Mouse (Mus musculus): ENCODE results near the gene Dlgap4. TPM values are rescaled to one million over a fixed set of nuclear protein-coding genes. Genes with fewer than 3 reads are reported as not detected.

Gene Dlgap4
- total RNA-seq, 1 experiment from 2014 or later: 50.6 TPM

DNA sequence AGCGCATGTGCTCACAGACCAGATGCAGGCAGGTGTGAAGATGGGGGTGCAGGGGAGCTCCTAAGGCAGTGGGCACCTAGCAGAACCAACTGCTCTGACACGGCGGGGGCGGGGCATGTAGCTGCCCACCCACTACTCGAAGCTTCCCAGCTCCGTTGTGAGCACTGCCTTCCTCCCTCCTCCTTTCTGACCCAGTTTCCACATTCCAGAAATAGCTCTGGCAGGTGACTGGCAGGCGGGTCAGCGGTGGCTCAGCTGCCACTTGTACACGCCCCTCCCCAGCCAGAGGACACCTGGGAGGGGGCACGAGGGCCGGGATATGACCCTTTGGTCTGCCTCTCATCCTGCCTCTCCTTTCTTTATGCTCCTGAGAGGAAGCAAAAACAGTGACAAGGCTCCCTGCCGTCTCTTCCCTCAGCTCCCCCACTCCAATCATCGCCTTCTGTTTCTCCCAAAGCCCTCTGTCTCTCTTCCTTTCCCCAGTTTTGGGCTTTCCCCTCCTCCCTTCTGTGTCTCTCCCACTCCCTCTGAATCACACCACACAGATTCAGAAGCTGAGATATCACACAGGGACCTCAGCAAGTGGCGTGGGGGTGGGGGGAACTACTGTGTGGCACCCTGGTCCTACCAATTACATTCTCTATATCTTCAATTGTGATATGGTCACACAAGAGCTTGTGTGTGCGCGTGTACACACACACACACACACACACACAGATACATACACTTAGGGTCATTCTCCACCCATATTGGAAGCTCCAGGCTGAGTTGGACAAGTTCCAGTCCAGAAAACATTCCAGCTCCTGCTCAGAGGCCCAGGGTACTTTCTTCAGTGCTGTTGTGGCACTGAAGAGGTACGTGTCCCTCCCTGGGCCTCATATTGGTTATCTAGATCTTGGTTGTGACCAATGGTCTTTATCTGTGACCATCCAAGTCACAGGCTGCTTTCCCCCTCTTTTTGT, 104.1 kb downstream of the Dlgap4 start:
- DNase-seq: peak; percentile 36

DNA sequence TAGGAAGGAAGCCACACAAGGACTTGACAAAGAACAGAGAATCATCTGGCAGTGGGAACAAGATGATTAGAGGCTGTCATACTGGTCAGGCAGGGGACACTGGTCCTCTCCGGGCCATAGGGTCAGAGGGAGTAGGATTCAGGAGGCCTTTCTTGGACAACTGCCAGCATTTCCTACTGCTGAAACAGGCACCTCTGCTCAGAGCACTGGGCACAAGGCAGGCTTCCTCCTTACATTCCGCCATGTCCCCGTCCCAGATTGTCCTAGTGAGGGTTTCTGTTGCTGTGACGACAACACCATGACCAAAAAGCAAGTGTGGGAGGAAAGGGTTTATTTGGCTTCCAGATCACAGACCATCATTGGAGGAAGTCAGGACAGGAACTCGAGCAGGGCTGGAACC, 105.3 kb downstream of the Dlgap4 start:
- peak; percentile 33 for DNase-seq

DNA sequence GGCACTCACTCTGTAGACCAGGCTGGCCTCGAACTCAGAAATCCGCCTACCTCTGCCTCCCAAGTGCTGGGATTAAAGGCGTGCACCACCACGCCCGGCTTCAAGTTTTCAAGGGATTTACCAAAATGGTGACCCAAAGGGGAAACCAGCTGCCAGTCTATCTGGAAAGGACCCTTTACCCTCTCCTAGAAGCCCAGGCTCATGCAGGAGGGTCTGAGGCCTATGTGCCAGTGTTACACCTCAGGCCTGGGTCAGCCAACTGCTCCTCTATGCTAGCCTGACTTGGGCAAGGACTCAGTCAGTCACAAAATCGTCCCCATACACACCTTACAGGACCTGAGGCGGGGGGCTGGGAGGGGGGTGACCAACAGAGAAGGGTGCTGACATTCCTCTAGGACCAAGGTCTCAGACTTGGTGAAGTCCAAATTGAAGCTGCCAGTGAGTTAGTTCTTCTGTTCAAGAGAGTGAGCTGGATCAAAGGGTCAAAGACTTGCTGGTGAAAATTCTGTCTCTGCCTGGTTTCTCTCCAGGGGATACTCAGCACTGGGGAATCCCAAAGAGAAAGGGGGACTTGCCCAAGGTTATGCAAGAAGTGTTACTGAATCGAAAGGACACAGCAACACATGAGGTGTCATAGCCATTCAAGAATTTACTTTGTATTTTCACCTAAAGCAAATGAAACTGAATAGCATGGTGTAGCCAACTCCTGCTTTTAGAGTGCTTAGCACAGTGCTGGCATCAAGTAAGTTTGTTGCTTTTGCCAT, 106.2 kb downstream of the Dlgap4 start:
- no peak for DNase-seq

DNA sequence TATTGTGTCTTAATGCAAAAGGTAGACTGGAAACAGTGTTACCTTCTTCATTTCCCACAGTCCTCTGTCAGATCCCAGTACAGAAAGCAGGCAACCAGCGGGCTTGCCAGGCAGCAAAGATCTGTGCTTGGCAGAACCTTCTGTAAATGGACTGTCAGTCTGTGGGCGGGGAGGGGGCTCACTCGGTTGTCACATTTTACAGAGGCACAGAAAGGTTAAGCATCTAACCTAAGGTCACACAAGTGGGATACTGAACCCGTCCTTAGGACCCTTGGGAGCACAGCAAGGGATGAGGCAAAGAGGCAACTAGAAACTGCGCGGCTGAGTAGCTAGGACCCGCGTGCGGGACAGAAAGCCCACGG, 106.8 kb downstream of the Dlgap4 start:
- peak; percentile 35 for DNase-seq

DNA sequence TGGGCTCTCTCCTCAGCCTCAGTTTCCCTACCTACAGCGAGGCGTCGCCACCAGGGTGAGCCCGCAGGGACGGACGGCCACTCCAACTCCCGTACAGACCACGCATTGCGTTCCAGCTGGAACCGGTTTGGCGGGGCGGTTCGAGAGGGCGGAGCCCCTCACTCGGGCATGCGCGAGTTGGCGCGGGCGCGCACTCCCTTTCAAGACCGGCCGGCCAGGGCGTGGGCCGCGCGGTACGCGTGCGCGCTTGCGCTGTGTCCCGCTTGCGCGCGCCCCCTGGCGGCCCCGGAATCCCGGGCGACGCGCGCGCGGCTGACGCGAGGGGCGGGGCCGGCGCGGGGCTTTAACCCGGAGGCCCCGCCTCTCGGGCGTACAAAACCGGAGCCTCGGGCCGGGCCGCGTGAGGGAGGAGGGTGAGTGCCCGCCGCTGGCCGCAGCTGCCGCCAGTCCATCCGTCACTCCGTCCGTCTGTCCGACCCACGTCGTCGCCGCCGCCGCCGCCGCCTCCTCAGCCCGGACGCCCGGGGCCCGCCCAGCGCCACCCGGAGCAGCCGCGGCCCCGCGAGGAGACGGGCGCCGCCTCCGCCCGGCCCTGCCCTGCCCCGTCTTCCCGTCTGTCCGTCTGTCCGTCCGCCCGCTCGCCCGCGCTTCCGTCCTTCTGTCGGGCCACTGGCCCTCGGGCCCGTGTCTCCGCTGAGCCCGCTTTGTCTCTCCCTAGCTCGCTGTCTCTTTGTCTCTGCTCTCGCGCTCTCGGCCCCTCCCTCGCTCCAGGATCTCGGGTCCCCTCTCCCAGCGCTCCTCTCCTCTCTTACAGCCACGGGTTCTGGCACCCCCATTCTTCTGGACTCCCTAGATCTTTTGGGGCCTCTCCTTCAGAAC, 107.4 kb downstream of the Dlgap4 start:
- DNase-seq: peak; percentile 97

DNA sequence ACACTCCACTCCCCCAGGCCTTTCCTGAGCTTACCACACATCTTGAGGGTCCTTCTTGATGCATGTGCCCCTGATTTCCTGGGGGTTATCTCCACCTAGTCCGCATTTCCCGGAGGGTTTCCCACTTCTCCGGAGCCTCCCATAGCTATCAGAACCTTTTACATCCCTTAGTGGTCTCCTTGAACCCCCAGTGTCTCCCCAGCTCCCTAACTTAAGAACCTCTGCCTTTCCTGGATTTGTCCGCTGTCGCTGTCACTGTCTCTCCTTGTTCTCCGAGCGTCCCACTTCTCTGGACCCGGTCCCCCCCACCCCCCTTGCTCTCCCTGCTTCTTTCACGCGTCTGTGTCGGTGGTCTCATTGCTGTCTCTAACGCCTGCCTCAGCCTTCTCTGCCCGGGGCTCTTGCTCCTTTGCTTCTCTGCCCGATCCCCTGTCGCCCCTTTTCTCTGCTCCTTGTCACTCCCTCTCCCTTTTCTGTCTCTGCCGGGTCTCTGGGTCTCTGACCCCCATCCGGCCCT, 108.1 kb downstream of the Dlgap4 start:
- no peak for DNase-seq

DNA sequence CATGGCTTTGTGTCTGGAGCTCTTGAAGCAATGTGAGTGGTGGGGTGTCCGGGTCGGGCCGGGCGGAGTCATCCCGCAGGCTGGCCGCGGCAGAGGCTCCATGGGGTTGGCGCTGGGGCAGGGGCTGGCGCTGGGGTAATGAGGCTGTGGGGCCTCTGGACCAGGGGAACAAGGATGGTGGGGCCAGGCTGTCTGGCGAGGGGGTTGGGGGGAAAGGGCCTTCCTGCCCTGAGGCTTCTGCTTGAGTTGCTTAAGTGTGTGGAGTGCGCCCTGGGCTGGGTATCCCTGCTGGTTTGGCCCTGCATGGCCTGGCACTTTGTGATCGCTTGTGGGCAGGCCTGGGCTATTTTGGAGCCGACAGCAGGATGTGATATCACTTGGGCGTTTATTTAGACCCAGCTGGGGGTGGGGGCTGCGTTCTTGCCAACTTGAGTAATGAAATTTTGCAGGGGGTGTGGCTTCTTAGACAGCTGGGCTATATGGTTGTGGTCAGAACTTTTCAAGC, 108.6 kb downstream of the Dlgap4 start:
- peak; percentile 58 for DNase-seq

DNA sequence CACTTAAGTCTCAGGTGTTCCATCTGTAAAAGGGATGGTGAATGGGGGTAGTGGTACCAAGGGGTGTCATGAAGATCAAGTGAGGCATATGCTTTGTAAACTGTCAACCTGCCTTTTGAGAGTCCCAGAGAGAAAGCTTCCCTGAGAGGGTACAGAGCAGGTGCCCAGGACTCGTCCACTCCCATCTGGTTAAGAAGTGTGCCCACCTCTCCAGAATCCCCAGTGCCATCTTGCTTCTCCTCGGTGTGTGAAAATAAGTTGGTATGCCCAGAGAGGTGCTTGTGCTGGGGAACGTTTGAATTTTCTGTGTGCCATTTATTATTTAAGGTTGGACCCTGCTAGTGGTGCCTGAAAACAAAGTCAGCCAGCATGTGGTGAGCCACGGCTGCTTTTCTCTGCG, 109.2 kb downstream of the Dlgap4 start:
- no peak for DNase-seq

DNA sequence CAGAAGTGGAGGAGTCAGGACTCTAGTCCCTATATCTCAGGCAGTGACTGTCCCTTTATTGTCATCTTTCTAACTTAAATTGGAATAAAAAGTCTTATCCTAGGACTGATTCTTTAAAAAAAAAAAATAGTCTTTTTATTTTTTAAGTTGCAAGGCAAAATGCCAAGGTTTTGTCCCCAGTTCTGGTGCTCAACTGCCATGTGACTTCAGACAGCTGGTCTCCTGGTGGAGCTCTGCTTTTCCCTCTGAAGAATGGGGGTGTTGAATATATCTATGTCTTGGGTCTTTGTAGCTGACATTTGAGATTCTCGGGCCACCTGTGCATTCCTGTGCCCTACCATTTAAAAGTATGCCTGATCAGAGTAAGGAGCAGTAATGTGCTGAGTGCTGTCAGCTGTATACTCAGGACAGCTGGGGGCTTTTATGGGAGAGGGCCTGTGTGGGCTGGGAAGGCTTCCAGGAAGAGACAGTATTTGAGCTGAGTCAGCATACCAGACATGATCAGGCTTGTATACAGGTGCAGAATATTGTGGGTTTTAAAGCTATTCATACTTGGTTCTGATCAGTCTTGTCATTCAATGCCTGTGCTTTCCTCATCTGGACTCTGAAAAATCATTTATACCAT, 110.5 kb downstream of the Dlgap4 start:
- DNase-seq: no peak

DNA sequence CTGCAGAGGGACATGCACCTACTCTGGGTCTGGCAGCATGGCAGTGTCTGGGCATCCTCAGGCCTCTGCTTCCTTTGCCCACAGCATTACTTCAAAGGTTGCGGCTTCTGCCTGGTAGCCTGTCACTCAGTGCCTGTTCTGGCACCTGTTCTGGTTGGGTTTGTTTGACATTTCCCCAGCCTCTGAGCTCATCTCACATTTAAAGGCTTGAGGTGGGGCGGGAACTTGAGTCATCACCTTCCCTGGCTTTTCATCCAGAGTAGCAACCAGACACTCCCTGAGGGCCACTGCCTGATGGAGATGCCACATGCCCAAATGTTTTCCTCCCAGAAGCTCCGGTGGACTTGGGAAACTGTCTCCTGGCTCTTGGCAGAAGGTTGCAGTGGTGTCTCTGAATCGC, 111.4 kb downstream of the Dlgap4 start:
- DNase-seq: no peak

DNA sequence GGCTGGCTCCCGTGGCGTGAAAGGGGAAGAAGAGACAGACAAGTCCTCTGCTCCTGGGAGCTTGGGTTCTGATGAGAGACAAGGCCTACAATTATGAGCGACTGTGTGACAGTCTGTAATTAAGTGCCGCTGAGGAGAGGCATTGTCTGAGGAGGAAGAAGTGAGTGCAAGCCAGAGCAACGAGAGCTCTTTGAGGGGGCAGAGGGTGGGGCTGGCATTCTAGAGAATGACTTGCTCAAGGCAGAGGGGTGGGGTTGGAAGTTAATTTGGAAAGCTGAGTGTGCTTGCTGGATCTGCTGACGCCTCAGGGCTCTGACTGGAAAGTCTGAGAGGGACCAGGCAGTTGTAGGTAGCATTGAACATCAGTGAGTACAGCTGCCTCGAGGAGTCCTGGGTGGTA, 112.8 kb downstream of the Dlgap4 start:
- DNase-seq: no peak

DNA sequence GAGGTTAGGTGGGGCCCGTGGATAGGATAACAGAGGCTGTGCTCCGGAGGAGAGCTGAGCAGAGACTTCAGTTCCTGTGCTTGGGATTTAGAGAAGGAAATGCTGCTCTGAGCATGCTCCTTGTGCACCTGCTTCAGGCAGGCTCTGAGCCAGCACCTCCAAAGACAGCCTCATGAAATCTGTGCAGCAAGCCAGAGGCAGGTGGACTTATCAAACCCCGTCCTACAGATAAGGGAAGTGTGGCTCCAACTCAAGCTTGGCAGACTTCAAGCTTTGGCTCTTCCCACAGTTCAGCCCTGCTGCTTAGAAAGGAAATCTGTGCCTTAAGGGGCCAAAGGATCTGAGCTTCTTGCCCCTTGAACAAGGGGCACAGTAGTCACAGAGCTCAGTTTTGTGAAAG, 113.4 kb downstream of the Dlgap4 start:
- no peak for DNase-seq

DNA sequence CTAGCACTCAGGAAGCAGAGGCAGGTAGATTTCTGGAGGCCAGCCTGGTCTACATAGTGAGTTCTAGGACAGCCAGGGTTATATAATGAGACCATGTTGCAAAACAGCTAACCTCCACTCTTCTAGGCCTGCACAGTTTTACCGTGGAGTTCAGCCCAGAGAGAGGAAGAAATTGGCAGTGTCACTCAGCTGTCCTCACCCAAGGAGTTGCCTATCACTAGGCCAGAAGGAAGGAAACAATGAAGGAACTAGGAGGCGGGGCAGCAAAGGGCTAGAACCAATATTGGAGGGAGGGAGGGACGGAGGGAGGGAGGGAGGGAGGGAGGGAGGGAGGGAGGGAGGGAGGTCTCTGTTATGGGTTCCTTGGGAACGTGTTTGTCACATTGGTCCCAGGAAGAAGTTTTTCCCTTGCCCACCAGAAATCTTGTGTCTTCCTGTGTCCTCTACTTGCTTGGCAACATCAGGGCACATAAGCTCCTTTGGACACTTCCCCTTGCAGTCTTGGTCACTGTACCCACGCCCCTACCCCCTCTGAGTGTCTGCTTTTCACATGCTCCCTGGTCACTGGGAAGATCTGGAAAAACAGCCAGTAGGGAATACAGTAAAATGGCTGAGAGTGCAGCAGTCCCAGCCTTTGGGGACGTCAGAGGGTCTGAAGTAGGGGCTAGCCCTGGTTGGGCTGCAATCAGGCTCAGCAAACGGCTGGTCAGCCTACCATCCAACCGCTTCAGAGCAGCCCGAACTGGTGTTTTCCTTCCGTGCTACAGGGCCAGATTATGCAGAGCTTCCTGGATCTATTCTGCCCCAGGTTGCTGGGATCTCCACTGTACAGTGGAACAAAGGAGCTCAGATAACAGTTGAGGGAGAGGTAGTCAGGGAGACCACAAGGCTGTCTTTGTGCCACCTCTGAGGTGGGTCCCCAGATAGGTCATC, 116.3 kb downstream of the Dlgap4 start:
- DNase-seq: no peak

DNA sequence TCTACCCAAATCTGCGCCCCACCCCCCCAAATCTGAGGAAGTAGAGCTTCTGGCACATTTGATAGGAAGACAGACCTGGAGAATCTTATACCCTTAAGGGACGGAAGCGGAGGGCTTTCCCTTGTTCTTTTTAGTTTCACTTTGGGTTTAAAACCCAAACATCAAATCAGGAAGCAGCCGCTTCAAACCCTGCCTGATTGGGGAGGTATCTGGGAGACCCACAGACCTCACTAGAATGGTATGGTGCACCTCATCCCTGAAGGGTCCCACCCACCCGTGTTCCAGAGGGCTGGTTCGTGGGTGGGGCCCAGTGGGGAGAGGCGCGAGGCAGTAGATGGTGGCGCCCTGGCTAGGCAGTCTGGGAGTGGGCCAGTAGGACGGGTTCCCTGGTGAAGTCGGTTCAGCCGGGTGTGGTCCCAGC, 117.0 kb downstream of the Dlgap4 start:
- no peak for DNase-seq

DNA sequence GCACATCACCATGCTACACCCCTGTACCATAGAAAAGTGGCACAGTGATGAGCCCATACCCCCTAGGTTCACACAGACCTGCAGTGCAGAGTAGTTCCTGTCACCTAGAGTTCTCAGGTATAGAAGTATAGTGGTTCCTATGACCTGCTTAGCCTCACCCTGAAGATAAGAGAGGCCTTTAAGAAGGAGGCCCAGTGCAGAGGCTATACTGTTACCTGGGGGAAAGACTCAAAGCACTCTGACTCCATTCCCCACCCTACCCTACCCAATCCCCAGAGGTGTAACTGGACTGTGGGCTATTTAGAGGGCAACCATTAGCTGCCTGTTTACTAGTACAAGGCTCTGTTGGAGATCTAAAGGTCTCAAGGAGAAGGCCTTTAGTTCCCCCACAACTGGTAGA, 118.1 kb downstream of the Dlgap4 start:
- no peak for DNase-seq

DNA sequence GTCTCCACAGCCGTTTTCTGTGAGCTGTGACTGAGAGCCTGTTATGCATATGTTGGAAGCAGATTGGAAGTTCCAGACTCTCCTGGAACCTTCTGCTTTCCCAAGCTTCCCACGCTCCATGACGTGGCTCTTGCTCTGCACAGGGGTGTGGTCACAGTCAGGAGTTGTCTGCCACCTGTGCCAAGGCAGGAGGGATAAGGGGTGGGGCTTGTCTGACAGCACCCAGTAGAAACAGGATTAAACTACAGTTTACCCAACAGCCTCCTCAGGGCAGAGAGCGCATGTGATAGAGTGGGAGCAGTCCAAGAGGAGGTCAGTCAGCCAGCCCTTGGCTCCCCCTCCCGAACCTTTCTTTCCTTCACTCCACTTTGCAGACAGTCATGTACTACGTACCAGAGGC, 118.6 kb downstream of the Dlgap4 start:
- peak; percentile 52 for DNase-seq

DNA sequence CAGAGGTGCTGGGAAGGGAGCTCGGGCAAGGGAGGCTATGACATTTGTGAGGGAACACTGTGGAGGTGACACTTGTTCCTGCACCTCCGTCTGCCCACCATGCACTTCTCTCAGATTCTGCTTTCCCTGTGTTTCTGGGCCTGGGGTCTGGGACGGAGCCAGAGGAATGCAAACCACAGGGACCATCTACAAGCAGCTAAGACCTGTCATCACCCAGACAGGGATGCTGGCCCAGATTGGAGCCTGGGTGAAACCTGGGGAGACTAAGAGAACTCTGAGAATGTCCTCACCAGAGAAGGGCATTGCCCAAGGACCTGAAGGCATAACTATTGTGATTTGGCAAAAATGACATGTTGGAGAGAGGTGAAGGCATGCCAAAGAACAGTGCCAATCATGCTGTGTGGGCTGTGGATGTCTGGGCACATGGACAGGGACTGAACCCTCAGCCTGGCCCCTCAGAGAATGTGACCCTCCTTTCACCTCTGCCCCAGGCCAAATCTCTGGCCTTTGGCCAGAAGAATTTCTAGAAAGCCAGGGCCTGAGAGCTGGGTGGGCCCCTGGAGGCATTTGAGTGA, 122.3 kb downstream of the Dlgap4 start:
- no peak for DNase-seq

DNA sequence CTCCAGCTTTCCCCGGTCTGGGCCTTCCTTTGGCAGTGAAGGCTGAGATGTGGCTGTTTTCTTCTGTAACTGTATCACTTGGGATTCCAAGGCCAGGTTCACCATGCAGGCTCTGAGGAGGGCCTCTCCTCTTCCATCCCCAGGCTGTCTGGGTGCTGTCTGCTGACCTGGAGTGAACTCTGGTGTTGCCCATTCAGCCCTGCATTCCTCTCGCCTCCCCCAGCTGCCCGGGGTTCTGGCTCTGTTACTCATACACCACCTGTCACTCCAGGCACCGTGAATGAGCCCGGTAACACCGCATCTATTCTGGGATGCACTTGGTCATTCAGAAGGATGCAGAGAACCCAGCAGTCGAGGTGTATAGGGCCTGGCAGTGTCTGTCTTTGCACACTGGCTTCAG, 123.3 kb downstream of the Dlgap4 start:
- no peak for DNase-seq

DNA sequence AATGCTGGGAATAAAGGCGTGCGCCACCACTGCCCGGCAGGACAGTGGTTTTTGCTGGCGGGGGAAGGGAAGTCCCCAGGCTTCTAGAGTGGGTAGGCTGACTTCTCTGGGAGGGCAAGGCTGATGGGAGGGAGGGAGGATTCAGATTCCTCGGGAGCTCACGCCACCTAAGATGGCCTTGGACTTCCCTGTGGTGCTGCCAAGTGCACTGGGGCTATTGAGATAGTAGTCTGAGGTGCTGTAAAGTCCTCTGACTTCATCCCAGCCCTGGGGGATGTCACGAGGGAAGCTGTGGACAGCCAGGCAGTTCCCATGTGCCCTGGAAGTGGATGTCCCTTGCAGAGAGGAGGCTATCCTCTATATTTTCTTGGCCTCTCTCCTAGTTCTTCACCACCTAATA, 124.5 kb downstream of the Dlgap4 start:
- DNase-seq: peak; percentile 60

DNA sequence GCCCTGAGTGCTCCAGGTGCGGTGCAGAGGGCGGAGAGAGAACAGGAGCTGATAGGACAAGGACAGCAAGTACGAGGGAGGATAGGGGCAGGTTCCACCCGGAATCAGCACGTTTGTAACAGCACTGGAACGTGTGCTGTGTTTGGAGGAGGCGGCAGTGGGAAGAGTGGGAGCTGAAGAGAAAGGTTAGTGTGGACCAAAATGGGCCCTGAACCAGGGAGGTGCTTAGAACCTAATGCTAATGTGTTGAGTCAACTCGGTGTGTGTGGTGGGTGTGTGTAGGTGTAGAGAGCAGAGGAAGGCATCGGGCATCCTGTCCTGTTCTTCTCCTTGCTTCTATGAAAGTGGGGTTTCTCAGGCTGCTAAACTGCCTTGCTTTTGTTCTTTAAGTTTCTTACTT, 127.8 kb downstream of the Dlgap4 start:
- no peak for DNase-seq

Measured in adrenal gland, postnatal 25 days (tissue).